Mouse (Mus musculus) gastrocnemius, adult 8-10 months (tissue): ENCODE measurements at regions not wholly inside any gene's neighbourhood (a gene's known extent, or its start where the extent isn't known, plus 50 kb on each side); places are given as distances from the start of the nearest gene placed in this dataset.
"Not testable (repeated sequence)": the region's sequence is repeated elsewhere in the genome, so short reads cannot be mapped to it uniquely, and the experiment has no call there.

Source experiments
- DNase-seq, 2 experiments: peaks; one replicate each; pipeline ENCODE4 v3.0.0; 2022; ENCODE audit warnings: low spot score in 2 of 2

GRCm38 (mm10) chr16:58137728-58138279, 270.4 kb upstream of the Dcbld2 start:
- DNase-seq: no peak

GRCm38 (mm10) chr16:58146479-58146878, 261.8 kb upstream of the Dcbld2 start:
- no peak for DNase-seq

GRCm38 (mm10) chr16:58155538-58155937, 252.7 kb upstream of the Dcbld2 start:
- DNase-seq: no peak

- no peak for DNase-seq
Observed at GRCm38 (mm10) chr16:58178744-58179401, 229.4 kb upstream of the Dcbld2 start.

- not testable (repeated sequence) for DNase-seq
Observed at GRCm38 (mm10) chr16:58179981-58180380, 228.3 kb upstream of the Dcbld2 start.

GRCm38 (mm10) chr16:58194619-58195497, 213.4 kb upstream of the Dcbld2 start:
- no peak for DNase-seq

- peak in 1 of 2 experiments; percentile 2 for DNase-seq
Observed at GRCm38 (mm10) chr16:58211872-58212271, 196.4 kb upstream of the Dcbld2 start.

- DNase-seq: no peak
Observed at GRCm38 (mm10) chr16:58234686-58235085, 173.6 kb upstream of the Dcbld2 start.

GRCm38 (mm10) chr16:58236857-58237256, 171.4 kb upstream of the Dcbld2 start:
- no peak for DNase-seq

- no peak for DNase-seq
Observed at GRCm38 (mm10) chr16:58276281-58276680, 132.0 kb upstream of the Dcbld2 start.

GRCm38 (mm10) chr16:58281474-58281873, 126.8 kb upstream of the Dcbld2 start:
- DNase-seq: no peak

GRCm38 (mm10) chr16:58294457-58294856, 113.8 kb upstream of the Dcbld2 start:
- no peak for DNase-seq

- DNase-seq: no peak
Observed at GRCm38 (mm10) chr16:58295128-58295527, 113.1 kb upstream of the Dcbld2 start.

- DNase-seq: peak; percentile 9 to 12
Observed at GRCm38 (mm10) chr16:58299495-58299894, 108.7 kb upstream of the Dcbld2 start.

GRCm38 (mm10) chr16:58300098-58300497, 108.1 kb upstream of the Dcbld2 start:
- DNase-seq: no peak

GRCm38 (mm10) chr16:58303555-58303954, 104.7 kb upstream of the Dcbld2 start:
- peak; percentile 6 to 20 for DNase-seq

- no peak for DNase-seq
Observed at GRCm38 (mm10) chr16:58316889-58317455, 91.3 kb upstream of the Dcbld2 start.

GRCm38 (mm10) chr16:58331087-58331486, 77.2 kb upstream of the Dcbld2 start:
- DNase-seq: peak; percentile 6 to 11

GRCm38 (mm10) chr16:58343921-58344320, 64.3 kb upstream of the Dcbld2 start:
- no peak for DNase-seq

- DNase-seq: peak; percentile 10 to 11
Observed at GRCm38 (mm10) chr16:58349354-58349753, 58.9 kb upstream of the Dcbld2 start.

GRCm38 (mm10) chr16:58349802-58350201, 58.4 kb upstream of the Dcbld2 start:
- DNase-seq: no peak

GRCm38 (mm10) chr16:58352156-58352555, 56.1 kb upstream of the Dcbld2 start:
- DNase-seq: no peak
